Mouse (Mus musculus) ES-Bruce4 (cell line): ENCODE data around the gene Sufu.

ENCODE experiments used
- CTCF ChIP-seq: IDR thresholded peaks from one replicate; pipeline ENCODE4 v1.8.1; 2011; ENCODE audit warnings: low read depth, low read length
- EP300 ChIP-seq: IDR thresholded peaks from 2 replicates; pipeline ENCODE4 v1.6.1; 2011; ENCODE audit warnings: low read depth, low read length; ENCODE audit not compliant: insufficient read depth
- POLR2A ChIP-seq: IDR thresholded peaks from one replicate; pipeline ENCODE4 v1.8.1; 2011; ENCODE audit warnings: low read length; ENCODE audit not compliant: insufficient read depth

DNA sequence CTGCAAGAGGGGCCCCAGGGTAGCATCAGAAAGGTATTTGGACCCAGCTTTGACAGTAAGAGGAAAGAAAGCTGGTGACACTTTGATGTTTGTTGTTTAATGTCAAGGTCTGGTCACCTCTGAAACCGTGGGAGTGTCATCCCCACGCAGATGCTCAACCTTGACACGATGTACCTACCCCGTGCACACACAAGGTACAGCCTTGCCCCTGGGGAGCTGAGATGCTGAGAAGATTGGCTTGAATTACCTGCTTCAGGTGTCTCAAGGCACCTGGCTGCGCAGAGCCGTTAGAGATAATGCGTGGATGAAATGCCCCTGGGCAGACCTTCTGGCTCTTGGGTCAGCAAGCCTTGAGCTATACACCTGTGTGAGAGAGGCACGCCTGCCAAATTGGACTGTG lies 17.8 kb downstream of the Sufu start:
- TF ChIP-seq CTCF, result no peak
- TF ChIP-seq POLR2A, result no peak
- TF ChIP-seq EP300, result no peak
